Mouse (Mus musculus) intestine, postnatal 0 days (tissue): ENCODE data around the gene Prkca. TPM values are rescaled to one million over a fixed set of nuclear protein-coding genes. Genes with fewer than 3 reads are reported as not detected.

Experiments used
- ATAC-seq: fragments of 200-750 bp; cut with Nextera tagmentation; 2 replicates; pipeline ENCODE4 v1.8.0; 2017; ENCODE audit warnings: mild to moderate bottlenecking, moderate TSS enrichment, moderate library complexity
- H3K27ac ChIP-seq: fragments of 300-500 bp; sonication (generic); 2 replicates; pipeline ENCODE4 v1.5.1; 2014; ENCODE audit warnings: mild to moderate bottlenecking, low read depth, low read length, moderate library complexity
- H3K27me3 ChIP-seq: fragments of 300-500 bp; sonication (generic); replicated peaks from 2 replicates; pipeline ENCODE4 v1.6.1; 2014; ENCODE audit warnings: low read length, mixed read lengths; ENCODE audit not compliant: control insufficient read depth, insufficient read depth
- H3K36me3 ChIP-seq: fragments of 300-500 bp; sonication (generic); 2 replicates; pipeline ENCODE4 v1.6.1; 2014; ENCODE audit warnings: mild to moderate bottlenecking, moderate library complexity; ENCODE audit not compliant: control insufficient read depth, insufficient read depth
- H3K4me1 ChIP-seq: fragments of 300-500 bp; sonication (generic); replicated peaks from 2 replicates; pipeline ENCODE4 v1.6.1; 2014; ENCODE audit warnings: antibody characterized with exemption, low read length, mixed read lengths; ENCODE audit not compliant: control insufficient read depth, insufficient read depth
- H3K4me2 ChIP-seq: fragments of 300-500 bp; sonication (generic); replicated peaks from 2 replicates; pipeline ENCODE4 v1.6.1; 2014; ENCODE audit warnings: low read depth, mild to moderate bottlenecking, moderate library complexity
- H3K4me3 ChIP-seq: fragments of 300-500 bp; sonication (generic); 2 replicates; pipeline ENCODE4 v1.5.1; 2014; ENCODE audit warnings: low read depth, low read length
- H3K9ac ChIP-seq: fragments of 300-500 bp; sonication (generic); 2 replicates; pipeline ENCODE4 v1.6.1; 2014; ENCODE audit warnings: mild to moderate bottlenecking, low read depth, low read length
- H3K9me3 ChIP-seq: fragments of 300-500 bp; sonication (generic); 2 replicates; pipeline ENCODE4 v1.6.1; 2016; ENCODE audit warnings: mixed run types; ENCODE audit not compliant: control insufficient read depth
- CTCF ChIP-seq: sonication (generic); IDR thresholded peaks from 2 replicates; pipeline ENCODE4 v1.5.1; 2016; ENCODE audit warnings: low read depth, mild to moderate bottlenecking, control low read depth, antibody characterized with exemption, moderate library complexity
- WGBS: fragments of 180-500 bp; shearing (Covaris S2); extraction: QIAGEN DNeasy Blood & Tissue Kit; methylation state at CpG from one replicate; pipeline ENCODE4 v1.1.7; 2014; 5-methylcytosine and 5-hydroxymethylcytosine counted together
- polyA plus RNA-seq: library from polyadenylated mRNA; unstranded; fragments of >200 nt; fragmentation: Nextera tagmentation; extraction: Ambion mirVana; gene quantifications from 2 replicates; pipeline ENCODE4 v1.2.1, GENCODE M21; 2015

The Prkca gene
- polyA plus RNA-seq, 1 experiment from 2014 or later, result 14.5 TPM

- no peak overlapping the region for H3K4me2 ChIP-seq
- TF ChIP-seq CTCF, result no peak
- H3K4me3 ChIP-seq, result no peak overlapping the region
- no peaks in the 10 kb centered on the region for H3K9me3 ChIP-seq
- no peak for ATAC-seq
- 90% methylated on average over 5 of the region's 5 CpGs for WGBS
- no peak overlapping the region for H3K9ac ChIP-seq
- H3K27ac ChIP-seq, result no peak overlapping the region
- no peaks in the 10 kb centered on the region for H3K4me1 ChIP-seq
- H3K36me3 ChIP-seq, result no peaks in the 10 kb centered on the region
- no peaks in the 10 kb centered on the region for H3K27me3 ChIP-seq
These were observed 186.7 kb downstream of the Prkca start for GRCm38 (mm10) chr11:108157074-108157473.

- H3K4me2 ChIP-seq, result no peak overlapping the region
- H3K9me3 ChIP-seq, result no peaks in the 10 kb centered on the region
- WGBS, result 85% methylated on average over 5 of the region's 5 CpGs
- no peak for ATAC-seq
- H3K36me3 ChIP-seq, result no peaks in the 10 kb centered on the region
- no peak overlapping the region for H3K4me3 ChIP-seq
- H3K27me3 ChIP-seq, result no peaks in the 10 kb centered on the region
- no peaks in the 10 kb centered on the region for H3K4me1 ChIP-seq
- H3K9ac ChIP-seq, result no peak overlapping the region
- TF ChIP-seq CTCF, result no peak
- no peak overlapping the region for H3K27ac ChIP-seq
These were observed 187.6 kb downstream of the Prkca start for GRCm38 (mm10) chr11:108156107-108156506.

GRCm38 (mm10) chr11:108155088-108155580, 188.6 kb downstream of the Prkca start:
- no peak for ATAC-seq
- 95% methylated on average over 8 of the region's 8 CpGs for WGBS
- H3K9me3 ChIP-seq, result no peaks in the 10 kb centered on the region
- TF ChIP-seq CTCF, result no peak
- no peaks in the 10 kb centered on the region for H3K36me3 ChIP-seq
- no peaks in the 10 kb centered on the region for H3K27me3 ChIP-seq
- no peaks in the 10 kb centered on the region for H3K4me1 ChIP-seq
- H3K4me3 ChIP-seq, result no peak overlapping the region
- H3K27ac ChIP-seq, result no peak overlapping the region
- H3K4me2 ChIP-seq, result no peak overlapping the region
- H3K9ac ChIP-seq, result no peak overlapping the region

GRCm38 (mm10) chr11:108153997-108154841, 189.5 kb downstream of the Prkca start:
- ATAC-seq, result no peak
- no peak overlapping the region for H3K9ac ChIP-seq
- TF ChIP-seq CTCF, result no peak
- no peaks in the 10 kb centered on the region for H3K36me3 ChIP-seq
- H3K4me1 ChIP-seq, result no peaks in the 10 kb centered on the region
- H3K27ac ChIP-seq, result no peak overlapping the region
- H3K27me3 ChIP-seq, result no peaks in the 10 kb centered on the region
- H3K4me3 ChIP-seq, result no peak overlapping the region
- H3K4me2 ChIP-seq, result no peak overlapping the region
- no peaks in the 10 kb centered on the region for H3K9me3 ChIP-seq
- WGBS, result 82% methylated on average over 9 of the region's 9 CpGs

- Histone ChIP-seq H3K9ac (no peak overlapping the region), H3K4me1 (no peaks in the 10 kb centered on the region), H3K27ac (no peak overlapping the region), H3K4me3 (no peak overlapping the region), H3K36me3 (no peaks in the 10 kb centered on the region), H3K4me2 (no peak overlapping the region), H3K9me3 (no peaks in the 10 kb centered on the region), H3K27me3 (no peaks in the 10 kb centered on the region)
- WGBS, result 35% methylated on average over 4 of the region's 4 CpGs
- TF ChIP-seq CTCF, result no peak
- no peak for ATAC-seq
These were observed 191.1 kb downstream of the Prkca start for GRCm38 (mm10) chr11:108152591-108152990.

GRCm38 (mm10) chr11:108150410-108150809, 193.3 kb downstream of the Prkca start:
- no peaks in the 10 kb centered on the region for H3K9me3 ChIP-seq
- 0 out of 2 replicates have a peak, but pooled peaks cover 5% of the 10 kb centered on the region for H3K4me1 ChIP-seq
- H3K36me3 ChIP-seq, result no peaks in the 10 kb centered on the region
- no peak for TF ChIP-seq CTCF
- no peak for ATAC-seq
- no peak overlapping the region for H3K9ac ChIP-seq
- no peak overlapping the region for H3K4me2 ChIP-seq
- H3K27ac ChIP-seq, result no peak overlapping the region
- H3K27me3 ChIP-seq, result no peaks in the 10 kb centered on the region
- no peak overlapping the region for H3K4me3 ChIP-seq
- 69% methylated on average over 7 of the region's 7 CpGs for WGBS
